Mouse (Mus musculus): ENCODE measurements around the gene Kcnb1. TPM values are rescaled to one million over a fixed set of nuclear protein-coding genes. Genes with fewer than 3 reads are reported as not detected.

Gene Kcnb1
- polyA plus RNA-seq, 1 experiment from 2014 or later, result 1.6 TPM

DNA sequence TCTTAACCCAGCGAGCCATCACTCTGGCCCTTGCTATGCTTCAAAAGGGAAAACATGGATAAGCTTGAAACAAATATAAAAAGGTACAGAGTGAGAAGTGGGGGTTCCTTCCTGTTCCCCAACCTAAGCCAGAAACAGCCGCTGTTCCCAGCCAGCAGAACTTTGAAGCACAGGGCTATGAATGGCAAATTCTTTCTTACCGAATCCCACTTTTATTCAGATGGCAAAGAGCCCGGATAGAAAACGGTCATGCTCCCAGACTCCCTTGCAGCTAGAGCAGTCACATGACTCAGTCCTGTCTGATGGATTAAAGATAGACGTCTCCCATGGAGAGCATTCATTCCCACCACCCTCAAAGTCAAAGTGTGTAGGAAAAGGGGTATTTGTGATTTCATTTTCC is 39.1 kb downstream of the Kcnb1 start:
- ATAC-seq (ENCODE audit: low FRiP score, low TSS enrichment), result no peak
- WGBS, result 87% methylated on average over 6 of the region's 6 CpGs

DNA sequence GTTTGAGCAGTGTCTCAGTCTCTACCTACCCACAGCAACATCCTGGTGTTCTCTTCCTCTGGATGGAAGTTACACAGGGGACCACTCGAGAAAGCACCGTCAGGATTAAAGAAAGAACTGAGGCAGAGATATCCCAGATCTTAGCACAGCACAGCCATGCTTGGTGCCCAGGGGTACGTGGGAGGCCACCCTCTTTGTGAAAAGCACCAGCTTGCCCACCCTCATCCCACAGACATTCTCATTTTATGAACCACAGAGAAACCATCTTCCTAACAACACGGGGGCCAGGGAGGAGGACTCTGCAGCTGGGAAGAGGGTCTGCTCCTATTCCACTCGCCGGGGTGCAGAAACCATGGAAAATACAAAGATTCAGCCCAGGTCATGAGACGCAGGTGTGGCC is 39.8 kb downstream of the Kcnb1 start:
- no peak overlapping the region for H3K9ac ChIP-seq (ENCODE audit: low read length)
- no peak overlapping the region for H3K27ac ChIP-seq (replicated peaks)
- no peaks in the 10 kb centered on the region for H3K27me3 ChIP-seq (ENCODE audit: control insufficient read depth, insufficient read depth, low read length)
- WGBS, result 90% methylated on average over 7 of the region's 7 CpGs
- TF ChIP-seq EP300 (optimal IDR thresholded peaks at IDR 0.05) (no peak), CTCF (IDR thresholded peaks at IDR 0.05; ENCODE audit: low read depth) (no peak)
- H3K36me3 ChIP-seq (ENCODE audit: control insufficient read depth, insufficient read depth, low read length), result no peaks in the 10 kb centered on the region
- H3K4me2 ChIP-seq (replicated peaks; ENCODE audit: low read depth), result no peak overlapping the region
- H3K4me3 ChIP-seq (ENCODE audit: low read depth, low read length), result no peak overlapping the region
- no peaks in the 10 kb centered on the region for H3K9me3 ChIP-seq (ENCODE audit: control insufficient read depth, low read length)
- ATAC-seq (ENCODE audit: low FRiP score, low TSS enrichment) (no peak), DNase-seq (ENCODE audit: low spot score) (no peak)
- no peaks in the 10 kb centered on the region for H3K4me1 ChIP-seq (replicated peaks; ENCODE audit: control insufficient read depth, insufficient read depth)

More for the DNA sequence above, 39.1 kb downstream of the Kcnb1 start:
- DNase-seq (ENCODE audit: low spot score), result no peak
- H3K9me3 ChIP-seq (ENCODE audit: control insufficient read depth, low read length), result no peaks in the 10 kb centered on the region
- H3K9ac ChIP-seq (ENCODE audit: low read length), result no peak overlapping the region
- TF ChIP-seq CTCF (IDR thresholded peaks at IDR 0.05; ENCODE audit: low read depth) (no peak), EP300 (optimal IDR thresholded peaks at IDR 0.05) (no peak)
- no peaks in the 10 kb centered on the region for H3K27me3 ChIP-seq (ENCODE audit: control insufficient read depth, insufficient read depth, low read length)
- no peak overlapping the region for H3K27ac ChIP-seq (replicated peaks)
- H3K36me3 ChIP-seq (ENCODE audit: control insufficient read depth, insufficient read depth, low read length), result no peaks in the 10 kb centered on the region
- 0 out of 2 replicates have a peak, but pooled peaks cover 2% of the 10 kb centered on the region for H3K4me1 ChIP-seq (replicated peaks; ENCODE audit: control insufficient read depth, insufficient read depth)
- H3K4me2 ChIP-seq (replicated peaks; ENCODE audit: low read depth), result no peak overlapping the region
- no peak overlapping the region for H3K4me3 ChIP-seq (ENCODE audit: low read depth, low read length)

DNA sequence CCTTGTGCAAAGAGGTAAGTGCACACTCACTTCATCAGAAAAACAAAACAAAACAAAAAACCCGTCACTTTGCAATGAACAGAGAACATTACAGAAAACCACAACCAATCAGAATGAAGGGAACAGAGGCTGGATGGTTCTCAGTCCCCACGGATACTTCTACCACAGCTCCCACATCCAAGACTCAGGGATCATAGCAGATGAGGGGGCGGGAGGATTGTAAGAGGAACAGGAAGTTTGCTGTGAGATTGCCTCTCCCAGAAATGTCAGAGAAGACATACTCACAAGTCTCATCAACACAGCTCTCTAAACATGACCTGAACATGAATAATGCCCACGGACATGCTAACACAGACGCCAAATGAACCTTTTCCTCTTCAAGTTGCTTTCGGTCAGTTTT is 40.9 kb downstream of the Kcnb1 start:
- H3K36me3 ChIP-seq (ENCODE audit: control insufficient read depth, insufficient read depth, low read length), result no peaks in the 10 kb centered on the region
- DNase-seq (ENCODE audit: low spot score) (no peak), ATAC-seq (ENCODE audit: low FRiP score, low TSS enrichment) (no peak)
- H3K27me3 ChIP-seq (ENCODE audit: control insufficient read depth, insufficient read depth, low read length), result no peaks in the 10 kb centered on the region
- no peak for TF ChIP-seq CTCF (IDR thresholded peaks at IDR 0.05; ENCODE audit: low read depth)
- no peak for TF ChIP-seq EP300 (optimal IDR thresholded peaks at IDR 0.05)
- 88% methylated on average over 6 of the region's 6 CpGs for whole genome bisulfite sequencing
- no peak overlapping the region for H3K4me2 ChIP-seq (replicated peaks; ENCODE audit: low read depth)
- no peak overlapping the region for H3K4me3 ChIP-seq (ENCODE audit: low read depth, low read length)
- H3K9ac ChIP-seq (ENCODE audit: low read length), result no peak overlapping the region
- no peaks in the 10 kb centered on the region for H3K4me1 ChIP-seq (replicated peaks; ENCODE audit: control insufficient read depth, insufficient read depth)
- no peak overlapping the region for H3K27ac ChIP-seq (replicated peaks)
- H3K9me3 ChIP-seq (ENCODE audit: control insufficient read depth, low read length), result no peaks in the 10 kb centered on the region

DNA sequence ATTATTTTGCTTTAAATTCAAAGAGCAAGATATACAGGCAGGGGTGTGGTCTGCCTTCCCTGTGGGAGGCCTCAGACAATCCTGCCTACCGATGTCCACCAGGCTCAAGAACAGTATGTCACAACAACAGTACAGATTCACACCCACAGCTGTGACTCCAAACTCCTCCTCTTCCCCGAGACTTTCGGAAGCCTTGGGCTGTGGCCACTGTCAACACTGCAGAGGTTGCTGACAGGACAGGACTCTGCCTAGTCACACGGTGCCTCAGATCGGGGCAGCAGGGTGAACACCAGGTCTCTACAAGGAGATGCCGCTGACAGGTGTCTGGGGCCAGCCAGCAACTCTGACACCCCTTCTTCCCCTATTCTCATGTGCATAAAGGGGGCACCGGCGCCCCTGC is 42.2 kb downstream of the Kcnb1 start:
- no peak for TF ChIP-seq CTCF (IDR thresholded peaks at IDR 0.05; ENCODE audit: low read depth)
- TF ChIP-seq EP300 (optimal IDR thresholded peaks at IDR 0.05), result no peak
- Histone ChIP-seq H3K4me1 (replicated peaks; ENCODE audit: control insufficient read depth, insufficient read depth) (no peaks in the 10 kb centered on the region), H3K36me3 (ENCODE audit: control insufficient read depth, insufficient read depth, low read length) (no peaks in the 10 kb centered on the region), H3K4me3 (ENCODE audit: low read depth, low read length) (no peak overlapping the region), H3K9ac (ENCODE audit: low read length) (no peak overlapping the region), H3K27me3 (ENCODE audit: control insufficient read depth, insufficient read depth, low read length) (no peaks in the 10 kb centered on the region), H3K27ac (replicated peaks) (no peak overlapping the region), H3K4me2 (replicated peaks; ENCODE audit: low read depth) (no peak overlapping the region), H3K9me3 (ENCODE audit: control insufficient read depth, low read length) (no peaks in the 10 kb centered on the region)
- DNase-seq (ENCODE audit: low spot score), result no peak
- 60% methylated on average over 8 of the region's 8 CpGs for WGBS
- ATAC-seq (ENCODE audit: low FRiP score, low TSS enrichment), result no peak

DNA sequence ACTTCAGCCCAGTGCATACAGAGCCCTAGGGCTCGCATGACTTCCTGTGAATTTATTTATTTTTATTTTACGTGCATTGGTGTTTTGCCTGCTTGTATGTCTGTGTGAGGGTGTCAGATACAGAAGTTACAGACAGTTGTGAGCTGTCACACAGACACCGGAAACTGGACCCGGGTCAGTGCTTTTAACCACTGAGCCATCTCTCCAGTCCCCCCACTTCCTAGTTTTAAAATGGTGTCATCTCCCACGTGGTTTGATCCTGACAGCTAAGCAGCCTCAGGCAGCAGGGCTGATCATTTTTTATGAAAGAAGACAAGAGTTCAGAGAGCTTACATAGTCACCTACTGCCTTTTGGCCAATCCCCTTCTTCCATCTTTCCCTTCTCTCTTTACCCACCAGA is 44.1 kb downstream of the Kcnb1 start:
- Histone ChIP-seq H3K27ac (replicated peaks) (no peak overlapping the region), H3K4me2 (replicated peaks; ENCODE audit: low read depth) (no peak overlapping the region), H3K4me1 (replicated peaks; ENCODE audit: control insufficient read depth, insufficient read depth) (no peaks in the 10 kb centered on the region), H3K27me3 (ENCODE audit: control insufficient read depth, insufficient read depth, low read length) (no peaks in the 10 kb centered on the region), H3K4me3 (ENCODE audit: low read depth, low read length) (no peak overlapping the region), H3K9ac (ENCODE audit: low read length) (no peak overlapping the region), H3K9me3 (ENCODE audit: control insufficient read depth, low read length) (no peaks in the 10 kb centered on the region), H3K36me3 (ENCODE audit: control insufficient read depth, insufficient read depth, low read length) (no peaks in the 10 kb centered on the region)
- ATAC-seq (ENCODE audit: low FRiP score, low TSS enrichment) (no peak), DNase-seq (ENCODE audit: low spot score) (no peak)
- no peak for TF ChIP-seq CTCF (IDR thresholded peaks at IDR 0.05; ENCODE audit: low read depth)
- TF ChIP-seq EP300 (optimal IDR thresholded peaks at IDR 0.05), result no peak
- WGBS, result 66% methylated on average over 5 of the region's 5 CpGs

DNA sequence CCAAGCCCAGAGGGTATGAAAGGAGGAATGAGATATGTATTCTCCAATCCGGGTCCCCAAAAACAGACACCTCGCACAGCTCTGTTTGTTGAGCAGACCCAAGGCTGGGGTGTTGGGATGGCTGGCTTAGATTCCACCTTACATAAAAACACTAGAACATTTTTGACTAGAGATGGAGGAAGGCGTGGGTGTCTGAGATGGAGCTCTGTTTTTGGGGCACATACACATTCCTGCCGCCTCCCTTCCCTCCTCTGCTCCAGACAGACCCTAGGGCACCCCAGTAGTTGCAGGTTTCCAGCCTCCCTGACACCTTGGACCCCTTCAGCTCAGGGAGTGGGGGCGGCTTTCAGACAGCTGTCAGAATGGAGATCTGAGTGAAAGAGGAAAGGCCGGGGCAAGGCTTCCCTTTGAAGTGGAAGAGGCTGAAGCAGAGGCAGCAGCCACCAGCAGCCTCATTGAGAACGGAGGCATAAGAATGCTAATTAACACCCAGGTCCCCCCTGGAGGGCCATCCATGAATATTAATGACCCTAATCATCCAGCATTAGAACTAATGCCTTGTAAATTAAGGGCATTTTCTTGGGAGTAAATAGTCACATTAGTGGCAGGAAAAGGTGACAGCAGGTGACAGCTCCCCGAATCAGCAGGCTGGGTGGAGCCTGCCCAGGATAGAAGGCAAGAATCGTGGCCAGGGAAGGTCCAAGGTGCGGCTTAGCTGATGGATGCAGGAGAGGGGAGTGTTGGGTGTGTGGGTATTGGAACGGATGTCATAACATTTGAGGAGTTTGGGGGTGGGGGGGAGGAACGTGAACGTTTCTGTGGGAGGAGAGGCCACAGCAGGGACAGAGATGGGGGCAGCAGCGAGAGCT is 45.3 kb downstream of the Kcnb1 start:
- Histone ChIP-seq H3K9me3 (ENCODE audit: control insufficient read depth, low read length) (no peaks in the 10 kb centered on the region), H3K4me3 (ENCODE audit: low read depth, low read length) (no peak overlapping the region), H3K9ac (ENCODE audit: low read length) (no peak overlapping the region), H3K27ac (replicated peaks) (no peak overlapping the region), H3K27me3 (ENCODE audit: control insufficient read depth, insufficient read depth, low read length) (no peaks in the 10 kb centered on the region), H3K36me3 (ENCODE audit: control insufficient read depth, insufficient read depth, low read length) (no peaks in the 10 kb centered on the region), H3K4me1 (replicated peaks; ENCODE audit: control insufficient read depth, insufficient read depth) (no peaks in the 10 kb centered on the region), H3K4me2 (replicated peaks; ENCODE audit: low read depth) (no peak overlapping the region)
- 16% methylated on average over 14 of the region's 14 CpGs for WGBS
- no peak for DNase-seq (ENCODE audit: low spot score)
- ATAC-seq (ENCODE audit: low FRiP score, low TSS enrichment), result no peak
- TF ChIP-seq EP300 (optimal IDR thresholded peaks at IDR 0.05) (no peak), CTCF (IDR thresholded peaks at IDR 0.05; ENCODE audit: low read depth) (no peak)

All from stomach, postnatal 0 days (tissue).